Mouse (Mus musculus) G1E (cell line): ENCODE measurements around the gene Gcnt1.

ENCODE experiments used
- CTCF ChIP-seq: IDR thresholded peaks from 2 replicates; pipeline ENCODE4 v1.5.1; 2012; ENCODE audit warnings: low read depth, low read length, inconsistent platforms, mixed read lengths
- GATA1 ChIP-seq: IDR thresholded peaks from 2 replicates; pipeline ENCODE4 v1.6.1; 2012; ENCODE audit warnings: borderline replicate concordance, low read length, inconsistent platforms, mixed read lengths
- GATA2 ChIP-seq: IDR thresholded peaks from 2 replicates; pipeline ENCODE4 v1.6.1; 2012; ENCODE audit warnings: low read depth, low read length, inconsistent platforms, borderline replicate concordance
- POLR2AphosphoS5 ChIP-seq: IDR thresholded peaks from 2 replicates; pipeline ENCODE4 v1.6.1; 2012; ENCODE audit warnings: low read depth, low read length, inconsistent platforms; ENCODE audit not compliant: insufficient replicate concordance
- TAL1 ChIP-seq: conservative IDR thresholded peaks from 2 replicates; pipeline ENCODE4 v1.6.1; 2012; ENCODE audit warnings: low read depth, low read length, inconsistent platforms, mixed read lengths

DNA sequence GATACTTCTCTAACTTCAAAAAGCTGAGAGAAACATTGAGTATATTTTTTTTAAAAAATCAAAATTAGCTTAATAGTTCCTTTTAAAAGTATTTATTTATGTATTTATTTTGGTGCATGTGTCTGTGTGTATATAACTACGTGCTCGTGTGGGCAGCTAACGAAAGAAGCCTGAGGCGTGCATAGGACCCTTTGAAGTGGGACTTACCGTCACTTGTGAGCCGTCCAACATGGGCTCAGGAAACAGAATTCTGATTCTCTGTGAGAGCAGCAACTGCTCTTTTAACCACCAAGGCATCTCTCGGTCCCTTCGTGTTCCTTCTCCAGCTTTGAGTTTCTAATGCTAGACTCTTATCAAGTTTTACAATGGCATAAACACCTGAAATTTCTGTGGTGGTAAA, 18.9 kb downstream of the Gcnt1 start:
- TF ChIP-seq CTCF: no peak
- TF ChIP-seq POLR2AphosphoS5: no peak
- TF ChIP-seq GATA1: no peak
- no peak for TF ChIP-seq TAL1
- TF ChIP-seq GATA2: no peak
